Mouse (Mus musculus): Measurements from ENCODE around the gene Itgb2.

Gene Itgb2

DNA sequence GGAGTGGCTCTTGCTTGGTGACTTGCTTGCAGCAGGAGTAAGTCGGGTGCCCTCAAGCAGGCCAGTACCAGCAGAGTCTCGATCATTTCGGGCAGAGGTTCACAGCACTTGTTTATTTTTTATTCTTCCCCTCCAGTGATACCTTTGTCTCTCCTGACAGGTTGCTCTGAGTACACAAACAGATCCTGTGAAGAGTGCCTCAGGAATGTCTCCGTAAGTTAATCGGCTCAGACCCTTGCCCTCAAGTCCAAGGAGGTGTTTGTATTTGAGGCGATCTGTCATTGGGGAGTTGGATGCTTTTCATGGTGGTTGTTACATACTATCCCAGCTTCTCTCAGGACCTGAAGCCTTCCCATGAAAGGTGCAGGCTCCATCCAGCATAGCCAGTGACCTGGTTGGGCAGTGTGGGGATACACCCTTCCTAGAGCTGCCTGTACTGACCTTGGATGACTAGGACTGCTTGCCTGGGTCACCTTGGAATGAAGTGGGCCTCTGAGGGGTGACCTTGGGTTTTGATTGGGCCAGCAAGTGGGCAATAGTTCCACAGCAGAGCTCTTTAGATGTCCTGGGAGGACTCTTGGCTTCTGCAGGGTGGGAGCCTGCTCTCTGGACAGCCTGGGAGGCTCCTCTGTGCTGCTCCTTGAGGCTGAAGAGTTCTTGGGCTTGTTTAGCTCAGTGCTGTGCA lies 57.2 kb downstream of the Itgb2 start:
- DNase-seq (ENCODE audit: low spot score in 2 of 2): no peak

DNA sequence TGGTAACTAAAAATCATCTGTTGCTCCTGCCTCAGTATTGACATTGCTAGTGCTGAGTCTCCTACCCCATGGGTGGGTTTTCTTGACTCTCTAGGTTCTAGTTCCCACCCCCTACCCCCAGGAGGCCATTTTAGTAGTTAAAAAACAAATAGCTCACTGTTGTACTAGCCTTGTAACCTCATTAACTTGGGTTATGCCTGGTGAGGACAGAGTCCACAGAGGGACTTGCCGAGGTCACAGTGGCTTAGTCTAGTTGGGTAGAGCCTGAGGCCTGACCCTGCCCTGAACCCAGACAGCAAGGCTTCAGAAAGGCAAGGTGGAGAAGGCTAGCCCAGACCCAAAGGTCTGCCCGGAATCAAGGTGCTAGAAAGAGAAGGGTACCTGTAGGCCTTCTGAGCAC lies 58.0 kb downstream of the Itgb2 start:
- no peak for DNase-seq (ENCODE audit: low spot score in 2 of 2)

DNA sequence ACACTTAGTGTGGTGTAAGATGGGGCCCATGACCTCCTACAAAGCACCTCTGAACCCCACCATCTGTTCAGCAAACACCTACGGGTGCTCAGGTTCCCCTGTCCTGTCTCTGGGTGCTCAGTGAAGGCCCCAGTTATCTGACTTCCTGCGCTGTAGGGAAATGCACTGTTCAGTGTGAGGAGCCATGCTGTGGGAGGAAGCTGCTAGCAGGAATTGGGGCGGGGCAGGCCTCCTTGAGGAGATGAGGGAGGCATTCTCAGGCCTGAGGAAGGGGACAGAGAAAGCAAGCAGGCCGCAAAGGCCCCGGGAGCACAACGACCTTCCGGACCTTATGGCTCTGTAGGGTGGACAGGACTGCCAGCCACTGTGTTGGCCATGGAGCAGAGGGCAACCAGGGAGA lies 59.1 kb downstream of the Itgb2 start:
- DNase-seq (ENCODE audit: low spot score in 2 of 2): no peak

DNA sequence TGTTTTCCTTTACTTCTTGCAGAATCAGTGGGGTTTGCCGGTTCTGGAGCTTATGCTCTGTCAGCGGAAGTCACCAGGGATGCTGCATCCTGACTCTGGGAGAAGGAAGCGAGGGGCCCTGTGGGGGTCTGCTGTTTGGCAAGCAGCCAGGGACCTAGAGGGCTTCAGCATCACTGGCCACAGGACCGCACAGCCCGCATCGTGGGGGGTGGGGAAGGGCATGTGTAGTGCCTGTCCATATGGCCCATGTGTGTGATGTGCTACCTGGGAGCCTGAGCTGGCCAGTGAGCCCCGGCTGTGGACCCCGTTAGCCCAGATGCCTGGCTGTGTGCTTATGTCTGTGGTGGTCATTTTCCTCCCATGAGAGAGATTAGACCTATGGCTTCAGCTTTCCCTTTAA lies 59.7 kb downstream of the Itgb2 start:
- DNase-seq (ENCODE audit: low spot score in 2 of 2): no peak

DNA sequence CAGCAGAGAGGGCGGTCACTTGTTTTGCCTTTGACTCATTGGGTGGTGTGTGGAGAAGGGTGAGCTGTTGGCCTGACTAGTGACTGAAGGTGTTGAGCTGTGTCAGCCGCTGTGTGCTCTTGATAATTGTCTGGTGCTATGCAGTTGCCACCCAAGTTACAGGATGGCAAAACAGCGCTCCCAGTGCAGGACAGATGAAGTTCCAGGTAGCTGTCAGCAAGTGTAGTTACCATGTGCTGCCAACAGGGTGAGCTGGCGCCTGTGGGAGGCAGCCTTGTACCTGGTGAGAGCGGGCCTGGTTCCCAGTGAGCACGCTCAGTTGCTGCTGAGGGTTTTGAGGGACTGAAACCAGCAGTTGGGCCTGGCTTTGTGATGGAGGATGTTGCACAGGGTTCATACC lies 60.8 kb downstream of the Itgb2 start:
- no peak for DNase-seq (ENCODE audit: low spot score in 2 of 2)

DNA sequence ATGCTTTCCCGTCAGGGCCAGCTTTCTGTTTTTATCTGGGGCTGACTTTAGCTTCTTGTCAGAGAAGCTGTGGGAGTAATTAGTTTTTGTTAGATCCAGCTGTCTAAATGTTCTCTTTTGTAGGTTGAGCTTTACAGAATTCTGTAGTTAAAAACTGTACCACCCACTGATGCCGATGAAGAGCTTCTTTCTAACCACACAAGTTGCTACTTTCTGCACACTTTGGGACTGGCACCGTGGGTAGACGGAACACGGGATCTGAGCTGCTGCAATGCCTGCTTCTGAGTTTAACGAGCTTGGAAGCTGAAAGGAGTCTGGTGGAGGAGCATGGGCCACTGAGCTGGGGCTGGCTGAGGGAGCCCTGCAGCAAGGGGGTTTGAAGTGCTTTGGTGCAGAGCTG lies 61.5 kb downstream of the Itgb2 start:
- peak; percentile 74 to 78 for DNase-seq (ENCODE audit: low spot score in 2 of 2)

DNA sequence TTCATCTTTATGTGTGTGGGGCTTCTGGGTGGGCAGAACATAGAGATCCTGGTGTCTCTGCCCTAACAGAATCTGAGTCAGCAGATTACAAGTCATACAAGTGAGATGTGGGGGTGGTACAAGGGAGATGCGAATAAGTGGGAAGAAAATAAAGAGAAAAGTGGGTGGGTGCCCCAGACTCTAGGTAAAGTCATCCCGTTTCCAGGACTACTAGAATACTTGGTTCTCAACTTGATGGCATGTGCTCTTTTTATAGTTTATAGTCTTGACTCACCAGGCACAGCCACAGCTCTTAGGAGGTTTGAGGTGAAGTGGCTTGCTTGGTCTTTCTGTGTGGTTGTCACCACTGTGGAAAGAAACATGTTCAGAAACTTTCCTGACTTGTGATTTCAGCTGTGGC lies 66.0 kb downstream of the Itgb2 start:
- DNase-seq (ENCODE audit: low spot score in 2 of 2): no peak

DNA sequence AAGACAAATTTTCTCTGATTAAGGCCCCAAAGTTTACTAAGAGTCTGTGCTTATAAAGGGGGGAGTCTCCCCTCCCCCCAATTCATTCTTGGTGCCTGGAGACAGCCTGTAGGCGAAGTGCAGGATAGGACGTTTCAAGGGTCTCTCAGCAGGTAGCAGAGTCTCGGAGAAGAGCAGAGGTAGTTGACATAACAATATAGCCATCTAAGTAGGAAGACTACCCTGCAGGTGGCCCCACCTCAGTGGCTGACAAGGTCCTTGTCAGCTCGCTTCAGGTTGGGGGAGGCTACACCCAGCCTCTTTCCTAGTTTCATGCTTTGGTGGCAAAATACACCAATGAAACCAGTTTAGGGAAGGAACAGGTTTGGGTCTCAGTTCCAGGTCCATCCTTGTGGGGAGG lies 73.0 kb downstream of the Itgb2 start:
- DNase-seq (ENCODE audit: low spot score in 2 of 2): no peak

DNA sequence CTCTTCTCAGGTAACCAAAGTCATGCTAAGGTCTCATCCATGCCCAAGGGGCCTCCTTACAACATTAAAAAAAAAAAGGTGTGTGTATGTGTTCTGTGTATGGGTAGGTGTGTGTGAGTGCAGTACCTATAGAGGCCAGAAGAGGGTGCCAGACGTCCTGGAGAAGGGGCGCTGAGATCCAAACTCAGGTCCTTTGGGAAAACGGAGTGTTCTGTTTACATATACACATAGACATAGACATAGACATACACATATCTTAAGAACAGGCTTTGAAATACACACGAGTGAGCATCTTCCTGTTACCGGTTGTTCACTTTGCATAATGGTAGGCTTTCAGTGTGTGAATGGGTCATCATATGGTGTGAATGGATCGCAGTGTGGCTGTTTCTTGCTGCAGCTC lies 74.1 kb downstream of the Itgb2 start:
- no peak for DNase-seq (ENCODE audit: low spot score in 2 of 2)

DNA sequence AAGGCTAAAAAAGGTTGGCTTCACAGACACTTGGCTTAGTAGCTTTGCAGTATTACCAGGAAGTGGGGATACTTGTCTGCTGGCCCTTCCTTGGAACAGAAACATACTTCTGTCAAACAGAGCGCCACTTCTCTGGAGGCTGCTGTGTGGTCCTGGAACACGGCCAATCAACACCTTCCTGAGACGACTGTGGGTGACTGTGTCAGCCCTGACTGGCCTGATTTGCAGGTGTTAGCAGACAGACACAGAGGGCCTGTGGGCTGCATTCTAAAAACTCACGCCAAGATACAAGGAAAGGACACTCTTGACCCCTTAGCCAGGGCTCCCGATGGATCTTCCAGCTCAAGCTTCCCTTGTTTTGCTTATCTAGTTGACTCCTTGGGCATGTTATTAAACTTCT lies 74.9 kb downstream of the Itgb2 start:
- DNase-seq (ENCODE audit: low spot score in 2 of 2): no peak

DNA sequence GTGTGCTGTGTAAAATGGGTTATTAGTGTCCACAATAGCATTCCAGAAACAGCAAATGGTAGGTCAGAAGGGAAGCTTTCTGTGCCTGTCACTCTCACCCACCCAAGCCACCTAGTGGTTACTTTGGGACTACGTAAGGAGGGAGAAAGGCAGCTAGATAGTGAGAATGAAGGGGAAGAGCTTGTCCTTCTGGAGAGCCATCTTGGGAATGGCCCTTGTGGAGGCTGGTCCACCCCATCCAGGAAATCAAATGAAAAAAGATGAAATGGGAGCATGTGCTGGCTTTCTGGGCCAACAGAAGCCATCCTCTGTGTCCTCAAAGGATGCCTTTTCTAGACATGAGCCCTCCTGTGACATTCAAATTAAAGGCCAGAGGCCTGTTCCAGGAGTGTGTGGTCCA lies 75.3 kb downstream of the Itgb2 start:
- no peak for DNase-seq (ENCODE audit: low spot score in 2 of 2)

DNA sequence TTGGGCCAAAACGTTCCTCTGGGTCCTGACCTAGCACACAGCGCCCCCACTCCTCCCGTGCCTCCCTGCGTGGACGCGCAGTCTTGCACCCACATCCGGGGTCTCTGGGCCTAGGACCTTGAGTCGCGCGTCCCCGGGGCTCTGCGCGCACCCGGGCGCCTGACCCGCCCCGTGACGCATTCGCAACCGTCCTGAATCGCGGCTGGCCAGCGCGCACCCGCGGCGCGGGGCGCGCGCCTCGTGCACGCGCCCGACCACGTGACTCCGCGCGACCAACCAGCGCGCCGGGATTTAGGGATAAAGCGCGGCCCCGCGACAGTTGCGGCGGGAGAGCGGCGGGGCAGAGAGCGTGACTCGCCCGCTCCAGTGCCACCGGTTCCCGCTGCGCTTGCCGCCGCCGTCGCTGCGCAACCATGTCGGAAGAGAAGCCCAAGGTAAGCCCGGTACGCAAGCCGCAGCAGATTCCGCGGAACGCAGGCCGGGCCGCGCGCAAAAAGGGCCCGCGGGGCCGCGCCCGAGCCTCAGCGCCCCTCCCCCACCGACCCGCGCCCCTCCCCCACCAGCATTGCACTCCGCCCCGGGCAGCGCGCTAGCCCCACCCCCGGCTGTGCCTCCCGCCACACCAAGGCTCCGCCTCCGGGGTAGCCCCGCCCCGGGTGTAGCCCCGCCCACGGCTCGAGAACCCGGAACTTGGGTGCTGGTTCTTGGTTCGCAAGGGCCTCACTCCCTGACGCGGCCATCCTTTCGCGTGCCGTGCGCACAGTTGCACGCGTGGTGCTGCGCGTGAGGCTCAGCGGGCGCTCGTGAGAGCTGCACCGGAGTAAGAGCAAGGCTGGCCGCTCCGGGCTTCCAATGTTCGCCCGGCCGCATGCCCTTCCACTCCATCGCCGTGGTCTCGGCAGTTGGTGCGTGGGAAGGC lies 76.1 kb downstream of the Itgb2 start, which contains the start of the genes Sumo3 and Gm49325:
Gene Sumo3 (plus strand): TSS at position 190 of the 919 bp plus-strand sequence.
Gene Gm49325 (plus strand): TSS at position 290 of the 919 bp plus-strand sequence.
- peak; percentile 90 for DNase-seq (ENCODE audit: low spot score in 2 of 2)

DNA sequence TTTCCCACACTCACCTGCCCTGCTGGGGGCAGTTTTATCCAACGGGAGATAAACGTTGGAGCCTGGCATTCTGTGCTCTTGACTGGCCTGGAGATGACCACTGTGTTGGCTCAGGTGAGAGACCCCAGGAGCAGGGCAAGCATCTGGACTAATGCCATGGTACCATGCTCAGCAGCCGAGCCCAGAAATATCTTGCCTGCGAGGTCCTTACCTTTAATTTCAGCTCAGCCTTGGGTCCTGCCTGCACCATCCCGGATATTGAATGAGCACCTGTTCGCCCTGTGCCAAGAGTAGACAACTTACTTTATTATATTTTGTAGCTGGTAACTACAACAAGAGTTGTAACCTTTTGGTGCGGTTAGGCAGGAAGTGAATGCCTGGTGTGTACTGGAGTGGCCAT lies 76.8 kb downstream of the Itgb2 start:
- DNase-seq (ENCODE audit: low spot score in 2 of 2): no peak

DNA sequence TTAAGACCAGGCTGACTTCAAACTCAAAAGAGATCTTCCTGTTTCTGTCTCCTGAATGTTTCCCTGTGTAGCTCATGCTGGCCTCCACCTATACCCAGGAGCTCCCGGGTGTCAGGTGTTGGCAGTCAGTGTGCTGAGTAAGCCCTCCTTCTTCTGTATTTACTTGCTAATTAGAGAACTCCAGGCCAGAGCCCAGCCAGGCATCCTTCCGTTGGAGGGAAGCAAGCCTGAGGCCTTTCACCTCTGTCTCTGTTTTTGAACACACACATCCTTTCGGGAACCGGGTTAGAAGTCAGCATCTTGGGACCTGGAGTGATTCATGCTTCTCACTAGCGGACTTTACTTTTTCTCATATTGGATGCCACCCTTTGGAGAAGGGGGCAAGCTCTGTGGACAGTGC lies 77.4 kb downstream of the Itgb2 start:
- no peak for DNase-seq (ENCODE audit: low spot score in 2 of 2)

DNA sequence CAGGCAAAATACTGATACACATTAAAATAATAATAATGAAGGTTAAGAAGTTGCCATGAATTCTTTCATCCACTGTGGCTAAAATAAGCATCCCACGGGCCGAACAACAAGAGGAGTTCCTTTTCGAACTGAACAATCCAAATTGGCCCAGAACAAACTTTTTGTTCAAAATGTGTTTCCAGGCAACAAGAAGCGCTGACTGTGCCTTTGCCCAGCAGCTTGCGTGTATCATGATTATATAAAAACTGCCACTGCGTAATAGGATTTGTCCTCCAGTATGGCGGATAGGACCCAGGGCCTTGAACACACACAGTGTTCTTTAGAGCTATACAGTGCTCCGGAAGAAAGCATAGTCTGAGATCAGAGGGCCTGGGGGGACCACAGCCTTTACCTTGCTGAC lies 78.5 kb downstream of the Itgb2 start:
- no peak for DNase-seq (ENCODE audit: low spot score in 2 of 2)

DNA sequence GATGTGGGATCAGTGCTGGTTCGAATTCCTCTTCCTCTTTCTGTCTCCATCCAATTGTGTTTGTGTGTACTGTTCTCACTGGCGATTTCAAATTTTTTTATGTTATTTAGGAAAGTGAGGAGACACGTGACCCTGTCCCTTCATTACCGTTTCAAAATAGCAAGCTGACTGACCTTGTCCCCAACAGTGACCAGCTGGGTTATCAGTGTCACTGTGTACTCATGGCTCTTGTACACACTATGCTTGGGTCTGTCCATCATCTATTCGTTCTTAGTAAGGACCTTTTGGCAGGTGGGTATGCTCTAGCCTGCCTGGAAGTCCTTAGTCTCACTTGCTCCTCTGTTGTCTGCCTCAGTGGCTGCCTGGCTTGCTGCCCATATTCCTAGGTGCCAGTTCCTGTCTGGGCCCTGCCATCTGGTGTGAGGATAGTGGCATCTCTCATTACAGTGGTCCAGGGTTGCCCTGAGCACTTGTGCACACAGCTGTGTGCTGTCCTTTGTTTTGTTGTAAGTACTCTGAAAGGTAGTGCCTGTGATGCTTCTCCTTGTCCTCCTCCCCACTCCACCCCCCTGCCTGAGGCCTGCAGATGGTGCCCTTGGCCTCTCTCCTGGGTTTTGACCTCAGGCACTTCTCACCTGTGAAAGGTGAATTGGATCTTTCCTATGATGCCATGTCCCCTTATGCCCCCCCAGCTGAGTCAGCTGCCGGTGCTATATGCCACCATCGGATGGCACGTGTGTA lies 80.3 kb downstream of the Itgb2 start:
- DNase-seq (ENCODE audit: low spot score in 2 of 2): no peak

DNA sequence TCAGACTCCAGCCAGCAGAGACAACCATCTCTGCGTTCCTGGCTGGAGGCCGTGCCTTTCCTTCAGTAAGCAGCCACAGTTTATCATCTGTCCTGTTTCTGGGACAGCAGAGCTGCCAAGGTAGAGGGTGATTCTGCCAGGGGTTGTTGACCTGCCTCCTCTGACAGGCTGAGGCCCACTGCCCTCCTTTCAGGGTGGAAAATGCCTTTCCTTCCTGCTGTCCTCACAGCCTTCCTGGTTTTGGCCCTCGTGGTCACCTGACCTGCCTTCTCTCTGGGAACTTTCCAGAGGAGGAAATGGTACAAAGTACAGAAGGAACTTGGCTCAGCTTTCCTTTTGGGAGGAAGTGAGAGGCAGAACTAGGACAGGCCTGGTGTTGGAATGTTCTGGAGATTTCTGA lies 83.4 kb downstream of the Itgb2 start:
- no peak for DNase-seq (ENCODE audit: low spot score in 2 of 2)
